Mouse (Mus musculus): ENCODE results near the gene Nkain2. TPM values are rescaled to one million over a fixed set of nuclear protein-coding genes. Genes with fewer than 3 reads are reported as not detected.
A peak's percentile ranks its signal among the peaks of the same experiment; 100 is the strongest.

Nkain2 gene
- polyA plus RNA-seq, 1 experiment from 2014 or later, result 13.6 TPM

DNA sequence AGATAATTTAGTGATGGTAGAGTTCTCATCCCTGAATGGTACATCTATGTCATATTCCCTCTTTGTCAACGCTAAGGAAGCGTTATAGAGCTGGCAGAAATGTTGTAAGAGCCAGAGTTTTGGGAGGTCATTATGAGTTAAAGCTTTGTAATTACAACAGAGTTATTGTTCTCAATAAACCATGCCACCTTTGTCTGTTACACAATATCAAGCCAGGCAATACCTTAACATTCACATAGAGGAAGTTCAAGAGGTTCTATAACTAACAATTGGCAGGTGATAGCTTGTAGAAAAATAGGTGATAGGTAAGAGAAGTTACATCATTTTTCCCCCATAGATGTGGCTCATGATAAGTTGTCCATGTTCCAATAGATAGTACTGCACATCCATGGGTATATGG, 832.0 kb downstream of the Nkain2 start:
- no peaks in the 10 kb centered on the region for H3K27me3 ChIP-seq (ENCODE audit: control insufficient read depth, insufficient read depth, low read length)
- H3K4me1 ChIP-seq (ENCODE audit: control insufficient read depth, insufficient read depth, low read length), result no peaks in the 10 kb centered on the region
- H3K4me3 ChIP-seq (replicated peaks; ENCODE audit: low read depth, low read length), result no peak overlapping the region
- ATAC-seq (ENCODE audit: low FRiP score, low TSS enrichment) (no peak), DNase-seq (no peak)
- 93% methylated on average over 2 of the region's 2 CpGs for WGBS
- no peaks in the 10 kb centered on the region for H3K36me3 ChIP-seq (ENCODE audit: control insufficient read depth, insufficient read depth, low read length)
- H3K4me2 ChIP-seq (ENCODE audit: low read length), result no peak overlapping the region
- no peaks in the 10 kb centered on the region for H3K9me3 ChIP-seq (ENCODE audit: control insufficient read depth, low read length)
- H3K9ac ChIP-seq (replicated peaks; ENCODE audit: low read length), result no peak overlapping the region
- no peak overlapping the region for H3K27ac ChIP-seq (replicated peaks; ENCODE audit: low read depth, low read length)

DNA sequence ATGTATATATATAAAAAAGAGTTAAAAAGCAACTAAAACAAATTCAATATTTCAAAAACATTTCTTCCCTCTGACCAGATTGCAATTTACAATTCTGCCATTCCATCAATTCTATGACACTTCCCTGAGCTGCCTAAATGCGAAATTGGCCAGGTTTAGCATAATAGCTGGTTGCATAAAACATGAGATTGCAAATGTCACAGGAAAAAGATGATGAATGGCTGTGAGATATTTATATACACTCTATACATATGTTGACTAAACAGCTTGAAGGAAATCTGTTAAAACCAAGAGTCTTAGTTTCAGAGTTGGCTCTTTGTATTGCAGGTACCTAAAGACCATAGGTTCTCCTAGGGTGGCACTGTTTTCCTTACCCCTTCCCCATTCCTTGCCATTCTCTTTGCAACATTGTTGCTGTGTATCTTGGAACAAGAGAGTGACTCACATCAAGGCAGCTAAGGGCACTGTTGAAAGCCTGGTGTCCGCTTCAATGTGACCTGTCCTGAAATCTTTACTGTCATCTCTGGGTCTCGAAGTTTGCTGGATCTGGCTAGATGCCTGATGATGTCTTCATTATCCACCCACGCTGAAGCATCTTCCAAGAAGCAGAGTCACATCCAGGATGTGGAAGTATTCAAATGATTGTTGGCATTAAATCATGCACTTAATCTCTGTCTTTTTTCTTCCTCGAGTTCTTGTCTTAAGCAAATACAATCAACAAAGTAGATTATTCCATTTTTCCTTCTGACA, 837.5 kb downstream of the Nkain2 start:
- no peaks in the 10 kb centered on the region for H3K9me3 ChIP-seq (ENCODE audit: control insufficient read depth, low read length)
- DNase-seq (no peak), ATAC-seq (ENCODE audit: low FRiP score, low TSS enrichment) (no peak)
- H3K4me3 ChIP-seq (replicated peaks; ENCODE audit: low read depth, low read length), result no peak overlapping the region
- H3K36me3 ChIP-seq (ENCODE audit: control insufficient read depth, insufficient read depth, low read length), result no peaks in the 10 kb centered on the region
- no peaks in the 10 kb centered on the region for H3K4me1 ChIP-seq (ENCODE audit: control insufficient read depth, insufficient read depth, low read length)
- no peak overlapping the region for H3K4me2 ChIP-seq (ENCODE audit: low read length)
- H3K27me3 ChIP-seq (ENCODE audit: control insufficient read depth, insufficient read depth, low read length), result no peaks in the 10 kb centered on the region
- H3K27ac ChIP-seq (replicated peaks; ENCODE audit: low read depth, low read length), result no peak overlapping the region
- 83% methylated on average over 5 of the region's 5 CpGs for WGBS
- no peak overlapping the region for H3K9ac ChIP-seq (replicated peaks; ENCODE audit: low read length)

DNA sequence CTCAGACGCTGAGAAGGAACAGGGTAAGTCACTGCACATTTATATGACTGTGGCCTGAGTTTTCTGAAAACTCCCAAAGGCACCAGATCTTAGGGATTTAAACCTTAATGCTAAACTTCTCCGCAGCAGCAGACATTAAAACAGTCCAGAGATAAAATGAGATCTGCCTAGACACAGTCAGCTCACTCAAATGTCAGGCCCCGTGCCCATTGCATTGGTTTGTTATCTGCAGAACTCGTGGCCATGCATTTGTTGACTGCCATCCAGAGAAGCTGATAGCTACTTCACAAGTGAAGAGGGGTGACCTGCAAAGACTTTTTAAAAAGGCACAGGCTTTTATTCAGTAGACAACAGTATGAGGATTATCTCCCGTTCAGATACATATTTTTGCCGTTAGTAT, 838.2 kb downstream of the Nkain2 start:
- H3K36me3 ChIP-seq (ENCODE audit: control insufficient read depth, insufficient read depth, low read length), result no peaks in the 10 kb centered on the region
- no peaks in the 10 kb centered on the region for H3K27me3 ChIP-seq (ENCODE audit: control insufficient read depth, insufficient read depth, low read length)
- H3K9ac ChIP-seq (replicated peaks; ENCODE audit: low read length), result no peak overlapping the region
- H3K4me3 ChIP-seq (replicated peaks; ENCODE audit: low read depth, low read length), result no peak overlapping the region
- WGBS, result 80% methylated on average over 6 of the region's 6 CpGs
- DNase-seq (no peak), ATAC-seq (ENCODE audit: low FRiP score, low TSS enrichment) (no peak)
- H3K4me2 ChIP-seq (ENCODE audit: low read length), result no peak overlapping the region
- H3K9me3 ChIP-seq (ENCODE audit: control insufficient read depth, low read length), result no peaks in the 10 kb centered on the region
- H3K4me1 ChIP-seq (ENCODE audit: control insufficient read depth, insufficient read depth, low read length), result no peaks in the 10 kb centered on the region
- no peak overlapping the region for H3K27ac ChIP-seq (replicated peaks; ENCODE audit: low read depth, low read length)

DNA sequence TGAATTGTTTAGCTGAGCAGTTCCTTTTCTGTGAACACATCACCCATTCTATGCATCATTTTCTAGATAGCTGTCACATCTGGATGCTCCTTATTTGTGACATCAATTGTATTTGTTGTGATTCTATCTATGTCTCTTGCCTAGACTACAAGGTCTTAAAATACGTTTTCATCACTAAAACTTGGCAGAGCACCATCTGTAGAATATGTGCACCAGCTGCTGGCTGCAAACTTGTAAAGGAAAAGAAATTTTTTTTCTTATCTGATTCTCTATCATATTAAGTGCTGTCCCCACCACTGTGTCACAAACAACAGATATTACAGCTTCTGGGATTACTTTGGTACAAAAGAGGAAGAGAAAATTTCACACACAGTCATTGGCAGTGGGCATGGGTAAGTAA, 860.3 kb downstream of the Nkain2 start:
- ATAC-seq (ENCODE audit: low FRiP score, low TSS enrichment) (no peak), DNase-seq (no peak)
- Histone ChIP-seq H3K4me1 (ENCODE audit: control insufficient read depth, insufficient read depth, low read length) (no peaks in the 10 kb centered on the region), H3K27ac (replicated peaks; ENCODE audit: low read depth, low read length) (no peak overlapping the region), H3K9me3 (ENCODE audit: control insufficient read depth, low read length) (no peaks in the 10 kb centered on the region), H3K9ac (replicated peaks; ENCODE audit: low read length) (no peak overlapping the region), H3K4me2 (ENCODE audit: low read length) (no peak overlapping the region), H3K4me3 (replicated peaks; ENCODE audit: low read depth, low read length) (no peak overlapping the region), H3K36me3 (ENCODE audit: control insufficient read depth, insufficient read depth, low read length) (no peaks in the 10 kb centered on the region), H3K27me3 (ENCODE audit: control insufficient read depth, insufficient read depth, low read length) (no peaks in the 10 kb centered on the region)
- WGBS, result 67% methylated on average over 1 of the region's 1 CpGs

DNA sequence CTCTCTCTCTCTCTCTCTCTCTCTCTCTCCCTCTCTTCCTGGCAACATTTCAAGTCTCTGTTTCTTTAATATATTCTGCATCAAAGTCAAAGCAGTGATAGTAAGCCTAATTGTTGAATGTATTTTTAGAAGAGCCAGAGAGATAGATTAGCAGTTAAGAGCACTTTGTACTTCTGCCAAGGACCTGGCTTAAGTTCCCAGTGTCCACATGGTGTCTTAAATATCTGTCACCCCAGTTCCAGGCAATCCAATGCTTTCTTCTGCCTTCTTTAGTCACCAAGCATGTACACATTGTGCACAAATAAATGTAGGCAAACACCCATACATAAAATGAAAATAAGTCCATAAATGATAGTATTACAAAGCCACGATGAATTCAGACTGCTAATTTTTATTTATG, 871.9 kb downstream of the Nkain2 start:
- no peaks in the 10 kb centered on the region for H3K9me3 ChIP-seq (ENCODE audit: control insufficient read depth, low read length)
- H3K4me1 ChIP-seq (ENCODE audit: control insufficient read depth, insufficient read depth, low read length), result no peaks in the 10 kb centered on the region
- DNase-seq (no peak), ATAC-seq (ENCODE audit: low FRiP score, low TSS enrichment) (no peak)
- no peaks in the 10 kb centered on the region for H3K36me3 ChIP-seq (ENCODE audit: control insufficient read depth, insufficient read depth, low read length)
- no peak overlapping the region for H3K9ac ChIP-seq (replicated peaks; ENCODE audit: low read length)
- H3K27ac ChIP-seq (replicated peaks; ENCODE audit: low read depth, low read length), result no peak overlapping the region
- H3K4me3 ChIP-seq (replicated peaks; ENCODE audit: low read depth, low read length), result no peak overlapping the region
- H3K27me3 ChIP-seq (ENCODE audit: control insufficient read depth, insufficient read depth, low read length), result no peaks in the 10 kb centered on the region
- H3K4me2 ChIP-seq (ENCODE audit: low read length), result no peak overlapping the region
- 86% methylated on average over 1 of the region's 1 CpGs for WGBS

DNA sequence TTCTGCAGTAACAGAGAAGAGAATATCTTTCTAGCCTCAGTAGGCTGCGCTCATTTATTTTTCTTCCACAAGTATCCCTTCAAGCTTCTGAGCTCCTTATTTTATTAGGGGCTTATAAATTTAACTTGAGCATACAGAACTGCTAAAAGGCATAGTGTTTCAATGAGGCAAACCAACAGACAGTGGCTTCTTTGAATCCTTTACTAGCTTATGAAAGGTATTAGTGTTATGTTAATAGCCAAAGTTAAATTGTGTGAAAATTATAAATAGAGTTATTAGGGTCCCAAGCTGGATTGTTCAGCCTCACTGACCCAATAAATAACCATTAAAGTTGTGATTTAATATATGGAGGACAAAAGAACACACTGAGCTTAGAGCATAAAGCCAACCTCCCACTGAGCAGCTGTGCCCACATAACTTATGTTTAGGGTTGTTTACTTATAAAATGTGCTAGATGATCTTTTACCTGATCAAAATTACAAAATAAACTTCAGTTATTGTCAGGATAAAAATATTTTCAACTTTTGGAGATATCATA, 889.0 kb downstream of the Nkain2 start:
- no peak overlapping the region for H3K9ac ChIP-seq (replicated peaks; ENCODE audit: low read length)
- H3K36me3 ChIP-seq (ENCODE audit: control insufficient read depth, insufficient read depth, low read length), result no peaks in the 10 kb centered on the region
- H3K4me2 ChIP-seq (ENCODE audit: low read length), result no peak overlapping the region
- ATAC-seq (ENCODE audit: low FRiP score, low TSS enrichment) (no peak), DNase-seq (no peak)
- 91% methylated on average over 1 of the region's 1 CpGs for WGBS
- no peak overlapping the region for H3K27ac ChIP-seq (replicated peaks; ENCODE audit: low read depth, low read length)
- no peaks in the 10 kb centered on the region for H3K9me3 ChIP-seq (ENCODE audit: control insufficient read depth, low read length)
- no peaks in the 10 kb centered on the region for H3K27me3 ChIP-seq (ENCODE audit: control insufficient read depth, insufficient read depth, low read length)
- no peak overlapping the region for H3K4me3 ChIP-seq (replicated peaks; ENCODE audit: low read depth, low read length)
- H3K4me1 ChIP-seq (ENCODE audit: control insufficient read depth, insufficient read depth, low read length), result no peaks in the 10 kb centered on the region

DNA sequence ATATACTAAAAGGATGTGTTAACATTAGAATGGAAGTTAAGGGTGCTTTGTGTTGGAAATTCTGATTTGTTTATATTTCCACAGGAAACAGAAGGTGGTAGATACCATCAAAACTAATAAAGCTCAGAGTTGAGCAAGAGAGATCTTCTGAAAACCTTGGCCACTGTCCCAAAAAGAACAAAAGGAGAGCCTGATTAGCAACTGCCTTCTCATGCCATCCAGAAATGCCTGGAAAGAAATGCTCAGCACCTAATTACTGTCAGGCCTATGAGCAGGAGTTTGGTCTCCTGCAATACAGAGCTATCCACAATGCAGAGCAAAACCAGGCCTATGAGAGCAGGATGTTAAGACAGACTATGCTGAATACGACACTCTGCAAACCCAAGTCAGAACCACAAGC, 897.1 kb downstream of the Nkain2 start:
- Histone ChIP-seq H3K36me3 (ENCODE audit: control insufficient read depth, insufficient read depth, low read length) (no peaks in the 10 kb centered on the region), H3K4me2 (ENCODE audit: low read length) (no peak overlapping the region), H3K4me3 (replicated peaks; ENCODE audit: low read depth, low read length) (no peak overlapping the region), H3K27me3 (ENCODE audit: control insufficient read depth, insufficient read depth, low read length) (no peaks in the 10 kb centered on the region), H3K9me3 (ENCODE audit: control insufficient read depth, low read length) (no peaks in the 10 kb centered on the region), H3K9ac (replicated peaks; ENCODE audit: low read length) (no peak overlapping the region), H3K4me1 (ENCODE audit: control insufficient read depth, insufficient read depth, low read length) (no peaks in the 10 kb centered on the region), H3K27ac (replicated peaks; ENCODE audit: low read depth, low read length) (no peak overlapping the region)
- ATAC-seq (ENCODE audit: low FRiP score, low TSS enrichment) (no peak), DNase-seq (peak; percentile 6)
- WGBS, result 93% methylated on average over 1 of the region's 1 CpGs

DNA sequence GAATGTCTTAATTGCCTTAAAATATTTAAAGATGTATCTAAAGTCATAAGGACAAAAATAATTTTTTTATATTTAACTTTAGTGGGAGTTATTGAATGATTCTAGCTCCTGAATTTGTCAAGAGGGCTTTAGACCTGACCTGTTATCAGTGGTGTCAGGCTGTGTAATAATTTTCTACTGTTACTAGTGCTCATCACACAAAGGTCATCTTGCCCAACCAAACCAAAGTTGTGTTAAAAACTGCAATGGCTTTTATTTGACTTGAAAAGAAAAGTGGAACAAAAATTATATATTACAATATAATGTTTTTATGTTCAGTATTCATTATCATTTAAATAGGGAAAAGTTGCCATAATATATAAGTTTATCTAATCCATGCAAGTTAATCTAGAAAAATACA, 911.9 kb downstream of the Nkain2 start:
- Histone ChIP-seq H3K4me1 (ENCODE audit: control insufficient read depth, insufficient read depth, low read length) (no peaks in the 10 kb centered on the region), H3K27me3 (ENCODE audit: control insufficient read depth, insufficient read depth, low read length) (no peaks in the 10 kb centered on the region), H3K27ac (replicated peaks; ENCODE audit: low read depth, low read length) (no peak overlapping the region), H3K4me2 (ENCODE audit: low read length) (no peak overlapping the region), H3K9ac (replicated peaks; ENCODE audit: low read length) (no peak overlapping the region), H3K4me3 (replicated peaks; ENCODE audit: low read depth, low read length) (no peak overlapping the region), H3K9me3 (ENCODE audit: control insufficient read depth, low read length) (no peaks in the 10 kb centered on the region), H3K36me3 (ENCODE audit: control insufficient read depth, insufficient read depth, low read length) (no peaks in the 10 kb centered on the region)
- ATAC-seq (ENCODE audit: low FRiP score, low TSS enrichment), result no peak
- DNase-seq, result no peak

DNA sequence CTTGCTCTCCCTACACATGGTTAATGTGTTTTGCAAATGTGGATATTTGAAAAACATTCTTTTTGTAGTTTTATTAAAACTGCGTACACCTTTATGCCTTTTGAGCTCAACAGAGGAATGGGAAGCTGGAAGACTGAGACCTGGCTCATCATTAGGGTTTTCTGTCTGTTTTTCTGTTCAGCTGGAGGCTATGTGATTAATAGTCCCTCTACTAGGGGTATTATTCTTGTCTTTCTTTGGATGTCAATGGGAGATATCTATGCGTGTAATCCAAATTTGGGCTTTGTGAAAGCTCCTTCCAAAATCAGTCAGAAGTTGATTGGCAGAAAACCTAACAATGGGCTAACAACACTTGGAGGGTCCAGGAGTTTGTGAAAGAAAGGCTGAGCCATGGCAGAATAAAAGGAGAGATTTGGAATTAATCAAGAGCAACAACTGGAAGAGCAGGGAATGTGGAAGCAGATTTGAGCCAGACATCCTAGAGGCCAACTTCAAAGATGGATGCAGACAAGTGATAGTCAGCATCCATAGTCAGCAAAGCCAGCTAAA, 943.0 kb downstream of the Nkain2 start:
- Histone ChIP-seq H3K27me3 (ENCODE audit: control insufficient read depth, insufficient read depth, low read length) (no peaks in the 10 kb centered on the region), H3K9me3 (ENCODE audit: control insufficient read depth, low read length) (no peaks in the 10 kb centered on the region), H3K4me3 (replicated peaks; ENCODE audit: low read depth, low read length) (no peak overlapping the region), H3K9ac (replicated peaks; ENCODE audit: low read length) (no peak overlapping the region), H3K27ac (replicated peaks; ENCODE audit: low read depth, low read length) (no peak overlapping the region), H3K4me1 (ENCODE audit: control insufficient read depth, insufficient read depth, low read length) (0 out of 2 replicates have a peak, but pooled peaks cover 4% of the 10 kb centered on the region), H3K36me3 (ENCODE audit: control insufficient read depth, insufficient read depth, low read length) (no peaks in the 10 kb centered on the region), H3K4me2 (ENCODE audit: low read length) (no peak overlapping the region)
- no peak for DNase-seq
- no peak for ATAC-seq (ENCODE audit: low FRiP score, low TSS enrichment)
- 28% methylated on average over 2 of the region's 2 CpGs for WGBS
